Mouse (Mus musculus) thymus, postnatal 36 days (tissue): ENCODE measurements at regions not wholly inside any gene's neighbourhood (a gene's known extent, or its start where the extent isn't known, plus 50 kb on each side); places are given as distances from the start of the nearest gene placed in this dataset.

Source experiments
- DNase-seq, 2 experiments: peaks; one replicate each; pipeline ENCODE4 v3.0.0; 2022; ENCODE audit warnings: mixed read lengths in 2 of 2

GRCm38 (mm10) chr13:71135940-71136632 is 294.5 kb upstream of the Adamts16 start:
- no peak for DNase-seq

GRCm38 (mm10) chr13:71121484-71121883 is 279.9 kb upstream of the Adamts16 start:
- no peak for DNase-seq

GRCm38 (mm10) chr13:71108175-71108574 is 266.6 kb upstream of the Adamts16 start:
- no peak for DNase-seq

GRCm38 (mm10) chr13:71105229-71105838 is 263.7 kb upstream of the Adamts16 start:
- peak in 1 of 2 experiments; percentile 2 for DNase-seq

GRCm38 (mm10) chr13:71104419-71105228 is 263.0 kb upstream of the Adamts16 start:
- DNase-seq = no peak

- DNase-seq = no peak
These were observed 242.7 kb upstream of the Adamts16 start for GRCm38 (mm10) chr13:71084301-71084700.

GRCm38 (mm10) chr13:71075916-71076315 is 234.3 kb upstream of the Adamts16 start:
- DNase-seq = no peak

- DNase-seq = no peak
These were observed 232.4 kb upstream of the Adamts16 start for GRCm38 (mm10) chr13:71074012-71074411.

- no peak for DNase-seq
These were observed 227.2 kb upstream of the Adamts16 start for GRCm38 (mm10) chr13:71068757-71069201.

- DNase-seq = no peak
These were observed 226.4 kb upstream of the Adamts16 start for GRCm38 (mm10) chr13:71068011-71068410.

GRCm38 (mm10) chr13:71065568-71065967 is 224.0 kb upstream of the Adamts16 start:
- DNase-seq = no peak

- no peak for DNase-seq
These were observed 223.1 kb upstream of the Adamts16 start for GRCm38 (mm10) chr13:71064590-71065307.

- no peak for DNase-seq
These were observed 212.0 kb upstream of the Adamts16 start for GRCm38 (mm10) chr13:71053361-71054264.

- DNase-seq = no peak
These were observed 209.0 kb upstream of the Adamts16 start for GRCm38 (mm10) chr13:71050646-71051045.

- DNase-seq = no peak
These were observed 194.4 kb upstream of the Adamts16 start for GRCm38 (mm10) chr13:71036000-71036399.

GRCm38 (mm10) chr13:71034926-71035687 is 193.5 kb upstream of the Adamts16 start:
- DNase-seq = no peak

- no peak for DNase-seq
These were observed 166.6 kb upstream of the Adamts16 start for GRCm38 (mm10) chr13:71008216-71008615.

- DNase-seq = peak in 1 of 2 experiments; percentile 1
These were observed 164.5 kb upstream of the Adamts16 start for GRCm38 (mm10) chr13:71006117-71006516.

- DNase-seq = no peak
These were observed 161.9 kb upstream of the Adamts16 start for GRCm38 (mm10) chr13:71003517-71003916.

GRCm38 (mm10) chr13:71001278-71001677 is 159.7 kb upstream of the Adamts16 start:
- DNase-seq = peak; percentile 6 to 11

GRCm38 (mm10) chr13:71000422-71001008 is 158.9 kb upstream of the Adamts16 start:
- no peak for DNase-seq
